Mouse (Mus musculus): ENCODE measurements at regions not wholly inside any gene's neighbourhood (a gene's known extent, or its start where the extent isn't known, plus 50 kb on each side); places are given as distances from the start of the nearest gene placed in this dataset.

- Histone ChIP-seq H3K27me3 (replicated peaks) (no peaks in the 10 kb centered on the region), H3K9me3 (replicated peaks; ENCODE audit: low read length) (no peaks in the 10 kb centered on the region), H3K4me3 (replicated peaks in 1 of 3; ENCODE audit: low read depth in 2 of 3, low read length in 2 of 3, poor library complexity in 1 of 3) (no peak overlapping the region), H3K9ac (ENCODE audit: insufficient read depth, low read depth) (peak overlapping the region; percentile 40; the same call in 1 of the 2 replicates), H3K4me1 (ENCODE audit: control insufficient read depth in 1 of 2, insufficient read depth in 2 of 2) (peaks cover 23 to 42% of the 10 kb centered on the region in 2 experiments), H3K79me2 (replicated peaks; ENCODE audit: control insufficient read depth, extremely low read depth, insufficient read depth, poor library complexity, severe bottlenecking) (no peaks in the 10 kb centered on the region), H3K36me3 (replicated peaks in 1 of 2; ENCODE audit: control insufficient read depth in 1 of 2, insufficient read depth in 1 of 2, low read length in 1 of 2) (no peaks in the 10 kb centered on the region), H3K27ac (ENCODE audit: insufficient read depth, low read depth) (peak overlapping the region; percentile 28; the same call in 1 of the 2 replicates), H3K4me2 (ENCODE audit: insufficient read depth, low read depth, poor library complexity, severe bottlenecking) (no peak overlapping the region)
- in situ Hi-C loops (cut with MboI; ENCODE audit: low pct_ligation_motif_present, low pct_unique_long_range_greater_than_20kb, low sequenced_read_pairs), result no loop called here
- DNase-seq (ENCODE audit: extremely low read depth), result no peak
- dilution Hi-C loops (cut with MboI; ENCODE audit: extremely low pct_ligation_motif_present, extremely low pct_unique_long_range_greater_than_20kb, low sequenced_read_pairs), result no loop called here
- TF ChIP-seq KAT2A (IDR thresholded peaks at IDR 0.05; ENCODE audit: insufficient replicate concordance, low read length) (no peak), NRF1 (IDR thresholded peaks at IDR 0.05; ENCODE audit: low read depth, low read length) (no peak), SMC3 (IDR thresholded peaks at IDR 0.05; ENCODE audit: low read depth, low read length) (no peak), USF1 (IDR thresholded peaks at IDR 0.05; ENCODE audit: low read depth, low read length) (no peak), RAD21 (IDR thresholded peaks at IDR 0.05; ENCODE audit: low read depth, low read length) (no peak), TCF12 (IDR thresholded peaks at IDR 0.05; ENCODE audit: low read depth, low read length) (no peak), GABPA (IDR thresholded peaks at IDR 0.05; ENCODE audit: insufficient replicate concordance, low read depth, low read length) (no peak), ZKSCAN1 (IDR thresholded peaks at IDR 0.05; ENCODE audit: borderline replicate concordance, low read depth, low read length) (no peak), ZNF384 (IDR thresholded peaks at IDR 0.05; ENCODE audit: low read depth, low read length) (no peak), POLR2AphosphoS2 (IDR thresholded peaks at IDR 0.05; ENCODE audit: low read depth, low read length) (no peak), EP300 (IDR thresholded peaks at IDR 0.05; ENCODE audit: low read length) (no peak), ETS1 (conservative IDR thresholded peaks at IDR 0.05; ENCODE audit: low read depth, low read length) (no peak), MAFK (IDR thresholded peaks at IDR 0.05; ENCODE audit: insufficient replicate concordance, low read length) (no peak), SIN3A (IDR thresholded peaks at IDR 0.05; ENCODE audit: low read length) (no peak)
Observed at GRCm38 (mm10) chr13:35460051-35460450, 199.6 kb upstream of the Cdyl start.

DNA sequence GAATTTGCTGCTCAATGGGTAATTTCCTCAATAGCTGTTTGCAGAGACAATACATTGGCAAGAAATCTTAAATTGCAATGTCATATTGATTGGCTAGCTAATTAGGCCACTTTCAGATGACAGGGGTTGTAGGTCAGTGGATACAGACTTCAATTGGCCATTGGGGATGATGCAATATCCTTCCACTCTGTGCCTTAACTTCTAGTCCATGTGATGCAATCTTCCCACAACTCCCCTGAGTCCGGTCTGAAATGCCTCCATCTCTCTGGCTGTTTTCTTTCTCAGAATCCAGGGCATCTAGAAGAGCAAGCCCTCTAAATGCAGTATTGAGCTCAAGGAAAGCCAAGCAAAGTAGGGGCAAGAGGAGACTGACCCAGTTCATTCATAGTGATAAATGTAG is 196.4 kb upstream of the Cdyl start:
- peak overlapping the region; percentile 9; the same call in 1 of the 2 replicates for H3K4me2 ChIP-seq (ENCODE audit: insufficient read depth, low read depth, poor library complexity, severe bottlenecking)
- peak; percentile 45 for DNase-seq (ENCODE audit: extremely low read depth)
- no peak overlapping the region for H3K4me3 ChIP-seq (replicated peaks in 1 of 3; ENCODE audit: low read depth in 2 of 3, low read length in 2 of 3, poor library complexity in 1 of 3)
- peak overlapping the region; percentile 44; the same call in 1 of the 2 replicates for H3K9ac ChIP-seq (ENCODE audit: insufficient read depth, low read depth)
- H3K9me3 ChIP-seq (replicated peaks; ENCODE audit: low read length), result no peaks in the 10 kb centered on the region
- H3K36me3 ChIP-seq (replicated peaks in 1 of 2; ENCODE audit: control insufficient read depth in 1 of 2, insufficient read depth in 1 of 2, low read length in 1 of 2), result no peaks in the 10 kb centered on the region
- no peaks in the 10 kb centered on the region for H3K27me3 ChIP-seq (replicated peaks)
- no peak for TF ChIP-seq TBP (conservative IDR thresholded peaks at IDR 0.05; ENCODE audit: low read depth, low read length)
- in situ Hi-C loops (cut with MboI; ENCODE audit: low pct_ligation_motif_present, low pct_unique_long_range_greater_than_20kb, low sequenced_read_pairs), result no loop called here
- H3K4me1 ChIP-seq (ENCODE audit: control insufficient read depth in 1 of 2, insufficient read depth in 2 of 2), result peaks cover 23 to 42% of the 10 kb centered on the region in 2 experiments
- no peaks in the 10 kb centered on the region for H3K79me2 ChIP-seq (replicated peaks; ENCODE audit: control insufficient read depth, extremely low read depth, insufficient read depth, poor library complexity, severe bottlenecking)
- H3K27ac ChIP-seq (ENCODE audit: insufficient read depth, low read depth), result peak overlapping the region; percentile 76
- dilution Hi-C loops (cut with MboI; ENCODE audit: extremely low pct_ligation_motif_present, extremely low pct_unique_long_range_greater_than_20kb, low sequenced_read_pairs), result no loop called here

All from CH12.LX (cell line).